Mouse (Mus musculus): Measurements from ENCODE around the gene Nodal.
"Not testable (repeated sequence)": the region's sequence is repeated elsewhere in the genome, so short reads cannot be mapped to it uniquely, and the experiment has no call there.

Gene Nodal

GRCm38 (mm10) chr10:61429043-61429442, 11.3 kb downstream of the Nodal start:
- no peak for DNase-seq (ENCODE audit: low spot score in 2 of 2)

GRCm38 (mm10) chr10:61431375-61431774, 13.6 kb downstream of the Nodal start:
- DNase-seq (ENCODE audit: low spot score in 2 of 2): no peak

- DNase-seq (ENCODE audit: low spot score in 2 of 2): no peak
These were observed 22.5 kb downstream of the Nodal start for GRCm38 (mm10) chr10:61440202-61440800.

- DNase-seq (ENCODE audit: low spot score in 2 of 2): no peak
These were observed 25.7 kb downstream of the Nodal start for GRCm38 (mm10) chr10:61443456-61443855.

GRCm38 (mm10) chr10:61443876-61444275, 26.1 kb downstream of the Nodal start:
- DNase-seq (ENCODE audit: low spot score in 2 of 2): no peak

- DNase-seq (ENCODE audit: low spot score in 2 of 2): no peak
These were observed 27.2 kb downstream of the Nodal start for GRCm38 (mm10) chr10:61445016-61445415.

- DNase-seq (ENCODE audit: low spot score in 2 of 2): no peak
These were observed 30.0 kb downstream of the Nodal start for GRCm38 (mm10) chr10:61447581-61448353.

GRCm38 (mm10) chr10:61448834-61449233, 31.1 kb downstream of the Nodal start:
- DNase-seq (ENCODE audit: low spot score in 2 of 2): no peak

- DNase-seq (ENCODE audit: low spot score in 2 of 2): peak; percentile 40 to 62
These were observed 33.7 kb downstream of the Nodal start for GRCm38 (mm10) chr10:61451463-61451930.

- DNase-seq (ENCODE audit: low spot score in 2 of 2): peak; percentile 65 to 73
These were observed 34.3 kb downstream of the Nodal start for GRCm38 (mm10) chr10:61451931-61452617.

- DNase-seq (ENCODE audit: low spot score in 2 of 2): peak; percentile 99
These were observed 34.9 kb downstream of the Nodal start, which contains the start of gene Eif4ebp2 for GRCm38 (mm10) chr10:61452645-61453044. TSS of gene Eif4ebp2 (minus strand) at chr10:61452661.

- DNase-seq (ENCODE audit: low spot score in 2 of 2): not testable (repeated sequence)
These were observed 35.4 kb downstream of the Nodal start for GRCm38 (mm10) chr10:61453171-61453570.

- DNase-seq (ENCODE audit: low spot score in 2 of 2): no peak
These were observed 39.4 kb downstream of the Nodal start for GRCm38 (mm10) chr10:61457182-61457581.

GRCm38 (mm10) chr10:61465009-61465408, 47.2 kb downstream of the Nodal start:
- no peak for DNase-seq (ENCODE audit: low spot score in 2 of 2)

GRCm38 (mm10) chr10:61466242-61466641, 48.5 kb downstream of the Nodal start:
- DNase-seq (ENCODE audit: low spot score in 2 of 2): peak; percentile 50 to 71

GRCm38 (mm10) chr10:61466873-61467272, 49.1 kb downstream of the Nodal start:
- no peak for DNase-seq (ENCODE audit: low spot score in 2 of 2)

GRCm38 (mm10) chr10:61468900-61469299, 51.1 kb downstream of the Nodal start:
- DNase-seq (ENCODE audit: low spot score in 2 of 2): no peak

- DNase-seq (ENCODE audit: low spot score in 2 of 2): no peak
These were observed 55.9 kb downstream of the Nodal start for GRCm38 (mm10) chr10:61473640-61474039.

GRCm38 (mm10) chr10:61474344-61474743, 56.6 kb downstream of the Nodal start:
- DNase-seq (ENCODE audit: low spot score in 2 of 2): no peak

Measured in spleen, postnatal 10 days (tissue).